Mouse (Mus musculus) CH12.LX (cell line): ENCODE measurements around the gene Dcaf6.

Experiments used
- CTCF ChIP-seq, 2 experiments: IDR thresholded peaks in 1 of 2; conservative IDR thresholded peaks in 1 of 2; 2 replicates each; pipeline ENCODE4 v1.5.1; 2011 to 2012; ENCODE audit warnings: low read depth in 2 of 2, low read length in 2 of 2, improper control_type of control experiment in 1 of 2, inconsistent platforms in 1 of 2, mild to moderate bottlenecking in 1 of 2, moderate library complexity in 1 of 2
- EP300 ChIP-seq: IDR thresholded peaks from 2 replicates; pipeline ENCODE4 v1.6.1; 2011; ENCODE audit warnings: low read length, improper control_type of control experiment
- KAT2A ChIP-seq: IDR thresholded peaks from 2 replicates; pipeline ENCODE4 v1.6.1; 2012; ENCODE audit warnings: low read length, improper control_type of control experiment, inconsistent platforms; ENCODE audit not compliant: insufficient replicate concordance
- NELFE ChIP-seq: IDR thresholded peaks from 2 replicates; pipeline ENCODE4 v1.6.1; 2011; ENCODE audit warnings: low read depth, low read length, improper control_type of control experiment
- USF1 ChIP-seq: IDR thresholded peaks from 2 replicates; pipeline ENCODE4 v1.6.1; 2014; ENCODE audit warnings: low read depth, mild to moderate bottlenecking, inconsistent platforms, low read length, improper control_type of control experiment

DNA sequence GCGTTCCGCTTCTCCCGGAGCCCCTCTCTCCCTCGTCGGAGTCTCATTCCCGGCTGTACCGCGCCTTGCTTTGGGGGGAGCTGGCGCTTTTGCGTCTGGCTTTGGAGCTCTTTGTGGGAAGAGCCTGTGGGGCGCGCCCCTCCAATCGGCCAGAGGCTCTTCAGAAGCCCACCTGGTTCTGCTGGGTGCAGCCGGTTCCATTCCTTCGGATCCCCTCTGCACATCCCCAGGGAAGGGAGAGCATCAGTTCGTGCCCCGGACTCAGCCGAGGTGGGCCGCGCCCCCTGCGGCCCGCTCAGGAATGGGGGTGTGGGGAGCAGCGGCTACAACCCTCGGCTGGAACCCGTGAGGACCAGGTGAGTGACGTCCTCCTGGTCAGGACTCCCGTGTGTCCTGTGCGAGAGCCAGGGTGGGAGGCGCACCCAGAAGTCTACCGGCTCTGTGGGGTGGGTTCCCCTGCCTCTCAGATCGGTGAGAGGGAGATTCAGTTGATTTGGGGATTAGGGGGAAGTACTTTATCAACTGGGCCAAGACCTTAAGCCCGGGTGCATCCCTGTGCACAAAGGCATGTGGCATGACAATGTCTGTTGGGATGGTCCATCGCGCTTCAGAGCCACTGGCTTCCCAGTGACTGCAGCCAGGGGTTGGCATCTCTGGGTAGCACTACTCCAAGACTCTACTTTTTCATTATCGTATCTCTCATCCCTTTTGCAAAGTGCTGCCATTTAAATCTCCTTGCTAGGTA lies 177.9 kb downstream of the Dcaf6 start:
- TF ChIP-seq CTCF (conservative IDR thresholded peaks at IDR 0.05 in 1 of 2, IDR thresholded peaks at IDR 0.05 in 1 of 2; ENCODE audit: low read depth in 2 of 2, low read length in 2 of 2) (no peak), NELFE (no peak), EP300 (no peak), KAT2A (no peak), USF1 (no peak)
